Mouse (Mus musculus): ENCODE measurements at regions not wholly inside any gene's neighbourhood (a gene's known extent, or its start where the extent isn't known, plus 50 kb on each side); places are given as distances from the start of the nearest gene placed in this dataset.

DNA sequence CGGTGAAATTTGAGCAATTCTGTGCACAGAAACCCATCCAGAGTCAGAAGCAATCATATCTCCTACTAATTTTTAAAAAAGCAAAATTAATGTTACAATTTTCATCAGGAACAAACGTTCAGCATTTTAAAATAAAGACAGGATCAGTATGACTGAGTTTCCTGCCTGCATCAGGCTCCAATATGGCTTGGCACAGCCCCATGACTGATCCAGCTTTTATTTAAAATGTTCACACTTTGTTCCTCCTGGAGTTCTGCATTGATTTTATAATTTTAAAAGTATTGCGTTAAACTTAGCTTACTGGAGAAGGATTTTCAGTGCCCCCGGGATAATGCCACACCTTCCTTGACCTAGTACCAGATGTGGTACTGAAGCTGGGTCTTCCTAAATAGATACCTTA lies 240.3 kb upstream of the Nox3 start:
- TF ChIP-seq POLR2A (IDR thresholded peaks at IDR 0.05; ENCODE audit: borderline replicate concordance, insufficient read depth, low read length) (no peak), CTCF (IDR thresholded peaks at IDR 0.05; ENCODE audit: borderline replicate concordance, insufficient read depth, low read depth, low read length) (no peak)

Measured in cerebellum, adult 2 months (tissue).